In genomic region chr6:108928981-108929380, GRCm38 (mm10) we compare ENCODE assay signal across 24 mouse cellular contexts.
A peak's percentile ranks its signal among the peaks of the same experiment; 100 is the strongest.
DNase-seq lines count a peak whose midpoint lies in the region; ATAC-seq and TF ChIP-seq lines count a peak whose summit lies in the region.
"Had no signal": no experiment of that assay in that cellular context is flagged by ENCODE, and none has a peak within 500 bp of the region (broad histone marks: within the 10 kb centered on the region; RNA-seq: fewer than 3 reads in every experiment).

No protein-coding gene starts in this region.

- no peak for TF ChIP-seq CTCF in left cerebral cortex, adult 2 months (IDR thresholded peaks at IDR 0.05)

- DNase-seq in adrenal gland, postnatal 10 days, result peak; percentile 6
- DNase-seq in adrenal gland, postnatal 4 days (ENCODE audit: low spot score in 2 of 2), result no peak
- DNase-seq in left cerebral cortex, adult 18-20 months (ENCODE audit: low spot score in 2 of 2), result peak; percentile 9 to 23
- no peak for DNase-seq in left cerebral cortex, adult 2 months (ENCODE audit: extremely low spot score in 1 of 2, low spot score in 2 of 2)
- peak; percentile 9 for DNase-seq in NIH3T3 (ENCODE audit: low read depth)
- DNase-seq in left cerebral cortex, postnatal 14 days (ENCODE audit: low spot score in 2 of 2), result peak; percentile 21 to 45
- DNase-seq: B cell, adult 2 months; cerebellum, adult 9-10 months; heart, adult 11 months; heart, postnatal 36 days; kidney, postnatal 4 days; liver, embryonic 13.5 days; lung, embryonic 14.5 days had no signal

- ATAC-seq in erythroblast, adult 5-6 weeks (replicated peaks; ENCODE audit: low FRiP score, poor library complexity, severe bottlenecking), result no peak
- no peak for ATAC-seq in megakaryocyte progenitor cell, adult 5-6 weeks (replicated peaks; ENCODE audit: poor library complexity)
- ATAC-seq: forebrain, embryonic 14.5 days; hindbrain, postnatal 0 days; intestine, postnatal 0 days had no signal

- intact Hi-C loops in left cerebral cortex, adult 2 months (cut with DNase I), result loop anchor here (2.0 kb wide), 1 partner anchor 32 kb away; no protein-coding TSS in a partner anchor
- intact Hi-C loops in left cerebral cortex, postnatal 14 days (cut with DNase I), result no loop called here

- no peak overlapping the region for H3K27ac ChIP-seq in left cerebral cortex, adult 2 months
- H3K27ac ChIP-seq: hindbrain, postnatal 0 days; kidney, embryonic 15.5 days; limb, embryonic 13.5 days; liver, embryonic 13.5 days; macrophage; midbrain, embryonic 12.5 days; stomach, postnatal 0 days had no signal

- no peak overlapping the region for H3K4me3 ChIP-seq in left cerebral cortex, adult 2 months
- H3K4me3 ChIP-seq: erythroblast, embryonic 14.5 days; kidney, embryonic 15.5 days; limb, embryonic 13.5 days; liver, embryonic 13.5 days; midbrain, embryonic 12.5 days had no signal

Comparison
In these comparisons a context has a peak if more than half of its experiments do, and no peak if none do; other contexts are left out.
1. DNase-seq: peak in adrenal gland, postnatal 10 days (single experiment), left cerebral cortex, adult 18-20 months (2 of 2), NIH3T3 (single experiment) and left cerebral cortex, postnatal 14 days (2 of 2); none in adrenal gland, postnatal 4 days (0 of 2) and left cerebral cortex, adult 2 months (0 of 2).